Mouse (Mus musculus) CH12.LX (cell line): ENCODE data around the gene Slc39a1.

Experiments
- CTCF ChIP-seq, 2 experiments: IDR thresholded peaks in 1 of 2; conservative IDR thresholded peaks in 1 of 2; 2 replicates each; pipeline ENCODE4 v1.5.1; 2011 to 2012; ENCODE audit warnings: low read depth in 2 of 2, low read length in 2 of 2, improper control_type of control experiment in 1 of 2, inconsistent platforms in 1 of 2, mild to moderate bottlenecking in 1 of 2, moderate library complexity in 1 of 2
- EP300 ChIP-seq: IDR thresholded peaks from 2 replicates; pipeline ENCODE4 v1.6.1; 2011; ENCODE audit warnings: low read length, improper control_type of control experiment
- MAFK ChIP-seq: IDR thresholded peaks from 2 replicates; pipeline ENCODE4 v1.6.1; 2011; ENCODE audit warnings: low read length, improper control_type of control experiment; ENCODE audit not compliant: insufficient replicate concordance
- MXI1 ChIP-seq: IDR thresholded peaks from 2 replicates; pipeline ENCODE4 v1.6.1; 2011; ENCODE audit warnings: mild to moderate bottlenecking, low read depth, low read length, improper control_type of control experiment
- POLR2A ChIP-seq: IDR thresholded peaks from 2 replicates; pipeline ENCODE4 v1.6.1; 2011; ENCODE audit warnings: low read depth, mild to moderate bottlenecking, improper control_type of control experiment, low read length
- RCOR1 ChIP-seq: conservative IDR thresholded peaks from 2 replicates; pipeline ENCODE4 v1.6.1; 2012; ENCODE audit warnings: low read depth, mild to moderate bottlenecking, inconsistent platforms, low read length, improper control_type of control experiment
- ZKSCAN1 ChIP-seq: IDR thresholded peaks from 2 replicates; pipeline ENCODE4 v1.6.1; 2012; ENCODE audit warnings: low read depth, inconsistent platforms, low read length, improper control_type of control experiment, borderline replicate concordance

DNA sequence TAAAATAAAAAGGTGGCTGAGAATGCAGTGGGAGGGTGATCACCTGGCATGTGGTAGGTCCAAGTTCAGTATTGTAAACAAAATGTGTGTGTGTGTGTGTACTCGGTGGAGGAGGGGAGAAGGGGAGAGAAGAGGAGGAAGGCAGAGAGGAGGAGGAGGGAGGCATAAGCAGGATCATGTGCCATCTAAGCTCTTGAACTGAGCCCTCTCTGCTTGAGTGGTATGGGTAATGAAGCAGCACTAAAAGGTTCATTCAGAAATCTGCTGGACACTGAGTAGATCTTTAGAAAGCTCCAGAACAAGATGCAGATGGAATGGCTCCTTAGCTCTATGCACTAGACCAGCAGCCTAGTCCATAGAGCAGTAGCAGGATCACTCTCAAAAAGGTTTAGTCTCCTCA lies 45.1 kb upstream of the Slc39a1 start:
- TF ChIP-seq ZKSCAN1 (no peak), MAFK (no peak), CTCF (conservative IDR thresholded peaks at IDR 0.05 in 1 of 2, IDR thresholded peaks at IDR 0.05 in 1 of 2; ENCODE audit: low read depth in 2 of 2, low read length in 2 of 2) (no peak), POLR2A (no peak), EP300 (no peak), MXI1 (no peak), RCOR1 (no peak)
